23 mouse cellular contexts compared by ENCODE assay signal in the genomic region with DNA sequence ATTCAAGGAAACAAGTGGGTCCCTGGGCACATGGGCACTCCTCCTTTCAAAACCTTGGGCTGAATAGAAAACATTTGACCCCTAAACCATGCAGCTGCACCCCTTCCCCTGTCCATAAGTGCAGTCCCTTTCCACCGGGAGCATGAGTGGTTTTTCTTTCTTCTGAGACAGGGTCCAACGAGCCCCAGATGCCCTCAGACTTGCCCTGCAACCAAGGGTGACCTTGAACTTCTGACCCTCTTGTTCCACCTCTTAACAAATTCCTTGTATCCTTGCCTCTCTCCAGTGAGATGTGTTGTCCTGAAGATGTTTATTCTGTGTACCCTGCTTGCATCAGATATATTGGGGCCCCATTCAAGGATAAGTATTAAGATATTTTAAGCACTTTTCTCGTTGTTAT. TPM values are rescaled to one million over a fixed set of nuclear protein-coding genes. Genes with fewer than 3 reads are reported as not detected.
"Had no signal": no experiment of that assay in that cellular context is flagged by ENCODE, and none has a peak within 500 bp of the region (broad histone marks: within the 10 kb centered on the region; RNA-seq: fewer than 3 reads in every experiment).

No protein-coding gene starts in this region.

- ATAC-seq: liver, embryonic 12.5 days had no signal

- H3K9me3 ChIP-seq: limb, embryonic 15.5 days; neural tube, embryonic 15.5 days had no signal

- H3K4me2 ChIP-seq: limb, embryonic 15.5 days; liver, embryonic 12.5 days; lung, embryonic 14.5 days; neural tube, embryonic 15.5 days had no signal

- H3K9ac ChIP-seq: limb, embryonic 15.5 days; liver, embryonic 12.5 days; lung, embryonic 14.5 days; neural tube, embryonic 15.5 days had no signal

- DNase-seq: kidney, adult 9 months; kidney, postnatal 36 days; lung, embryonic 14.5 days; lung, postnatal 10 days; lung, postnatal 4 days; midbrain, embryonic 14.5 days; right cerebral cortex, adult 18-20 months; right cerebral cortex, postnatal 25 days; thymus, postnatal 4 days had no signal

- H3K27me3 ChIP-seq: limb, embryonic 15.5 days; liver, embryonic 12.5 days; neural tube, embryonic 15.5 days had no signal

- H3K4me3 ChIP-seq: layer of hippocampus, adult 2 months; left cerebral cortex, adult 2 months; limb, embryonic 15.5 days; liver, embryonic 12.5 days; midbrain, embryonic 10.5 days; myocyte; neural tube, embryonic 15.5 days had no signal

- H3K27ac ChIP-seq: kidney, postnatal 0 days; layer of hippocampus, adult 2 months; left cerebral cortex, adult 2 months; limb, embryonic 15.5 days; liver, embryonic 12.5 days; midbrain, embryonic 10.5 days; neural tube, embryonic 15.5 days had no signal

RNA-seq across cellular contexts. Expression of a gene that starts 12.6 kb away (rescaled TPM):
- total RNA-seq: layer of hippocampus, adult 2 months; layer of hippocampus, postnatal 14 days; left cerebral cortex, adult 2 months; left cerebral cortex, postnatal 14 days; megakaryocyte, adult 5-6 weeks had no signal
- polyA plus RNA-seq: kidney, postnatal 0 days; limb, embryonic 11.5 days; limb, embryonic 15.5 days; liver, embryonic 12.5 days; liver, embryonic 16.5 days; lung, embryonic 14.5 days; myocyte; neural tube, embryonic 11.5 days; neural tube, embryonic 15.5 days had no signal
